Mouse (Mus musculus): ENCODE results near the gene Gm20388.
"Not testable (repeated sequence)": the region's sequence is repeated elsewhere in the genome, so short reads cannot be mapped to it uniquely, and the experiment has no call there.

The Gm20388 gene

GRCm38 (mm10) chr8:123416944-123417555 lies 3506.4 kb downstream of the Gm20388 start:
- in situ Hi-C loops (cut with MboI, MseI), result no loop called here

GRCm38 (mm10) chr8:123419711-123420110 lies 3509.1 kb downstream of the Gm20388 start:
- in situ Hi-C loops (cut with MboI, MseI), result no loop called here

- in situ Hi-C loops (cut with MboI, MseI), result no loop called here
These were observed 3510.1 kb downstream of the Gm20388 start for GRCm38 (mm10) chr8:123420525-123421281.

GRCm38 (mm10) chr8:123421325-123421724 lies 3510.7 kb downstream of the Gm20388 start:
- in situ Hi-C loops (cut with MboI, MseI), result no loop called here

- in situ Hi-C loops (cut with MboI, MseI), result no loop called here
These were observed 3511.6 kb downstream of the Gm20388 start for GRCm38 (mm10) chr8:123422056-123422780.

GRCm38 (mm10) chr8:123422781-123423159 lies 3512.1 kb downstream of the Gm20388 start:
- in situ Hi-C loops (cut with MboI, MseI), result no loop called here

- in situ Hi-C loops (cut with MboI, MseI), result no loop called here
These were observed 3512.8 kb downstream of the Gm20388 start, which contains the start of gene Def8 for GRCm38 (mm10) chr8:123423441-123423840. TSS of gene Def8 (plus strand) at chr8:123423527.

GRCm38 (mm10) chr8:123426511-123427509 lies 3516.2 kb downstream of the Gm20388 start:
- in situ Hi-C loops (cut with MboI, MseI), result no loop called here

- in situ Hi-C loops (cut with MboI, MseI), result no loop called here
These were observed 3517.1 kb downstream of the Gm20388 start for GRCm38 (mm10) chr8:123427639-123428275.

- in situ Hi-C loops (cut with MboI, MseI), result no loop called here
These were observed 3517.8 kb downstream of the Gm20388 start for GRCm38 (mm10) chr8:123428343-123428893.

- in situ Hi-C loops (cut with MboI, MseI), result no loop called here
These were observed 3518.5 kb downstream of the Gm20388 start for GRCm38 (mm10) chr8:123428939-123429721.

GRCm38 (mm10) chr8:123429722-123430013 lies 3519.0 kb downstream of the Gm20388 start:
- in situ Hi-C loops (cut with MboI, MseI), result not testable (repeated sequence)

- in situ Hi-C loops (cut with MboI, MseI), result not testable (repeated sequence)
These were observed 3520.3 kb downstream of the Gm20388 start for GRCm38 (mm10) chr8:123430936-123431335.

GRCm38 (mm10) chr8:123431616-123432365 lies 3521.2 kb downstream of the Gm20388 start:
- in situ Hi-C loops (cut with MboI, MseI), result no loop called here

- in situ Hi-C loops (cut with MboI, MseI), result no loop called here
These were observed 3521.7 kb downstream of the Gm20388 start for GRCm38 (mm10) chr8:123432381-123432780.

- in situ Hi-C loops (cut with MboI, MseI), result not testable (repeated sequence)
These were observed 3522.8 kb downstream of the Gm20388 start for GRCm38 (mm10) chr8:123433241-123433974.

- in situ Hi-C loops (cut with MboI, MseI), result no loop called here
These were observed 3531.1 kb downstream of the Gm20388 start for GRCm38 (mm10) chr8:123441788-123442187.

GRCm38 (mm10) chr8:123442351-123442750 lies 3531.7 kb downstream of the Gm20388 start:
- in situ Hi-C loops (cut with MboI, MseI), result no loop called here

All from T-helper 1 cell (primary cell).